Mouse (Mus musculus) large intestine, adult 2 months (tissue): ENCODE results near the gene Mtf1. TPM values are rescaled to one million over a fixed set of nuclear protein-coding genes. Genes with fewer than 3 reads are reported as not detected.
A peak's percentile ranks its signal among the peaks of the same experiment; 100 is the strongest.

Source experiments
- DNase-seq: peaks from one replicate; pipeline ENCODE4 v3.0.0-alpha.2; 2012; ENCODE audit warnings: low read depth, low spot score
- WGBS: fragments of 180-500 bp; shearing (Covaris S2); methylation state at CpG from one replicate; pipeline ENCODE4 v1.1.7; 2018; 5-methylcytosine and 5-hydroxymethylcytosine counted together
- polyA plus RNA-seq: library from polyadenylated mRNA; depleted of rRNA; stranded (reverse); fragments of >200 nt; gene quantifications from 2 replicates; pipeline ENCODE4 v1.2.3, GENCODE M21; 2012; rRNA removed

The Mtf1 gene
- polyA plus RNA-seq, result 8.9 and 15.4 TPM in 2 replicates

DNA sequence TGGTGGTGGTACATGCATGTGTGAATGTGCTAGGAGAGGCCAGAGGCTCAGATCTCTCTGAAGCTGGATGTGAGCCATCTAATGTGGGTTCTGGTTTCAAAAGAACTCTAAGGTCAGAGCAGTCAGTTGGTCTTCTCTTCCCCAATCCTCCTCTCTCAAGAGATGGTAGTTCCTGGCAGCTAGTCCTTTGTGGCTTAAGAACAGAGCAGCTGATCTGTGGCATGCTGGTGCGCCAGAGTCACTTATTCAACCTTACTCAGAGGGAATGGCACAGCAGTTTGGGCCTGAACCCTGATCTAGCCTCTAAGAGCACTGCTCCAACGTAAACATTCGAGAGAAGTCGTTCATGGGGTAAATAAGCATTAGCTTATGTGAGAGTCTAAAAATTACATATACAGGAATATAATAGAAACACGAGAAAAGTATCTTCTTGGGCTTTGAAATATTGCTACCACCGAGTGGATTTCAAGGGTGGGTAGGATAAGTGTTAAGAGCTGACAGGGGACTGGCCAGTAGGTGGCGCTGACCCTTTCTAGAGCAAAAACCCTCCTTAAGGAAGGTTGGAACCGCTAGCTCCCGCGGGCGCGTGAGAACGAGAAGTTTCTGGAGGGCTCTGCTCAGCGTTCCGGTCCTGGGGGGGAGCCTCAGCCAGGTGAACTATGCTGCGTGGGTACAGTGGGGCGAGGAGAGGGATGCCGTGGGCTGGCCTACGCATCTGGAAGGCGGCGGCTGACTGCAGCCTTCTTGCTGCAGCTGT is at the start of gene Mtf1:
Mtf1 (plus strand) TSS at position 553 of the 757 bp plus-strand sequence.
- WGBS, result 3% methylated on average over 21 of the region's 21 CpGs
- peak; percentile 64 for DNase-seq

DNA sequence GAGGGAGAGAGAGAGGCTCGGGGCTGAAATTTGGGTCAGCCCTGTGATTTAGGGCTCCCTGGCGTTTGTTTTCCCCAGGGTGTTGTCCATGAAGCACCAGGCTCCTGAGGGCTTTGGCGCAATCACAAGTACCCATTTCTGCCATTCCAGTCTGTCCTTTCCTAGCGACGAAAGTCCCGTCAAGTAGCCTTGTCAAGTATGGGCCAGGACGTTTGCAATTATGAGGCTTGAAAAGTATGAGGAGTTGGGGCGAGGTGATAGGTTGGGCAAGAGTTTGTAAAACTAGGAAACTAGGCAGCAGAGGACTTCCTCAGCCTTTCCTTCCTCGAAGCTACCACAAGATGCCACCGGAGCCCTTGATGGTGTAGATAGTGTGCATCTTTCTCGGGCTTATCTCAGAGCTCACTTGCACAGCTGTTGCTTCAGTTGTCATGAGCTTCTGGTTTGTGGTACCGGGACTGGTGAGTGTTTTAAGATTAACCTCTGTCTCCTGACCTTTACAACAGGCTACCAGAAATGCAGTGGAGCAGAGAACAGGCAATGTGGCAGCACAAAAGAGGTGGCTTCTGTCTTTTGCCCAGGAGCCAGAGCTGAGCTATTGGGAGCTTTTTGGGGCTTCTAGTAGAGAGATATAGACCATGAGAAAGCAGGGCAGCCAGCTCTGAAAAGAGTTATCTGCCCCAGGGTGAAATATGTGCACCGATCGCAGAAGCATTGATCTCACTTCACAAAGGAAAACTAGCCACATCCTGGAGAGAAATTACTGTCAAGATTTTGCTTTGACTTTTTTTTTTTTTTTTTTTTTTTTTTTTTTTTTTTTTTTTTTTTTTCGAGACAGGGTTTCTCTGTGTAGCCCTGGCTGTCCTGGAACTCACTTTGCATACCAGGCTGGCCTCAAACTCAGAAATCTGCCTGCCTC is 49.4 kb upstream of the Mtf1 start:
- WGBS, result 18% methylated on average over 15 of the region's 15 CpGs
- no peak for DNase-seq

DNA sequence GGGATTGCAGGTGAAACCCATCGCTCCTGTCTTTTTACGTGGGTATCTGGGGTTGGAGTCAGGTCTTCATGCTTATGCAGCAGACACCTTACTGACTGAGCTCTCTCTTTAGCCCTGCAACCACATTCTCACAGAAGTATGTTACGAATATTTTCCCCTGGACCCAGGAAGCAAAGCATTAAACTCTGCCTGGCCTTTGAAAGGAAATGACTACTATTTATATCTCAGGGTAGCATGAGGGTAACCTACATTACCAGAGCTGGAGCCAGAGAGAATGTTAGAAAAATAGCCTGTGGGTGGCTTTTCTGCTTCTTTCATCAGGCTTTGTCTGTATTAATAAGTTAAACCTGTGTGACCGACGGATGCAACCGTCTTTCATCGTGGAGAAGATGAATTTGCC is 46.4 kb upstream of the Mtf1 start:
- WGBS, result 35% methylated on average over 7 of the region's 7 CpGs
- no peak for DNase-seq

DNA sequence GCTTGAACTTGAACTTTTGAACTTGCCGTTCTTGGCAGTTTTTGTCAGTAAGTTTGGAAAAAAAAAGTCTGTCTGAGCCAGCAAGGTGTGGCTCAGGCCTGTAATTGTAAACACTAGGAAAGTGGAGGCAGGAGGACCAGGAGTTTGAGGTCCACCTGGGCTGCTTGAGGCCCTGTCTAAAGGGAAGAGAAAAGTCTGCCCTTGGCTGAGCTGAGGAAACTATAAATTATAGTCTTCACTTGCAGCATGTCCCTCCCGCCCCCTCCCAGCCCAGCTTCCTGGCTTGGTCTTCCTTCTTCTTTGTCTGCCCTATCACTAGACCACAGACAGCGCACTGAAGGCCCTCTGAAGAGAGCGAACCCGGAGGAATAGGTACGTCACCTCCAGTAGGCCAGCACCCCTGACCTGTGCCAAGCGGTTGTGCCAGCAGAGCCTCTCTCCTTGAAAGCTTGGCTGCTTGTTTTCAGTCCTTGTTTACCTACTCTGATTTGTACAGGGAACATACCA is 42.5 kb upstream of the Mtf1 start:
- no peak for DNase-seq
- 22% methylated on average over 7 of the region's 7 CpGs for WGBS

DNA sequence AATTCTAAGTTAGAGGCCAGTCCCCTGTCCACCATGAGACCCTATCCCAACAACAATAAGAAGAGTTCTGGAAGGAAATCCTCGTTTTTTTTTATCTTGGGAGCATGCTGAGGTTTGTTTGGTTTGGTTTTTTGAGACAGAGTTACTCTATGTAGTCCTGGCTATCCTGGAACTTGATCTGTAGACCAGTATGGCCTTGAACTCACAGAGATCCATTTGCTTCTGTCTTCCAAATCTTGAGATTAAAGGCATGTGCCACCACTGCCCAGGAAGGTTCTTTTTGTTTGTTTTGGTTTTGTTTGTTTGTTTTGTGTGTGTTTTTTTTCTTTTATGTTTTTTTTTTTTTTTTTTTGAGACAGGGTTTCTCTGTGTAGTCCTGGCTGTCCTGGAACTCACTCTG is 40.7 kb upstream of the Mtf1 start:
- WGBS, result 32% methylated on average over 1 of the region's 1 CpGs
- DNase-seq, result no peak

DNA sequence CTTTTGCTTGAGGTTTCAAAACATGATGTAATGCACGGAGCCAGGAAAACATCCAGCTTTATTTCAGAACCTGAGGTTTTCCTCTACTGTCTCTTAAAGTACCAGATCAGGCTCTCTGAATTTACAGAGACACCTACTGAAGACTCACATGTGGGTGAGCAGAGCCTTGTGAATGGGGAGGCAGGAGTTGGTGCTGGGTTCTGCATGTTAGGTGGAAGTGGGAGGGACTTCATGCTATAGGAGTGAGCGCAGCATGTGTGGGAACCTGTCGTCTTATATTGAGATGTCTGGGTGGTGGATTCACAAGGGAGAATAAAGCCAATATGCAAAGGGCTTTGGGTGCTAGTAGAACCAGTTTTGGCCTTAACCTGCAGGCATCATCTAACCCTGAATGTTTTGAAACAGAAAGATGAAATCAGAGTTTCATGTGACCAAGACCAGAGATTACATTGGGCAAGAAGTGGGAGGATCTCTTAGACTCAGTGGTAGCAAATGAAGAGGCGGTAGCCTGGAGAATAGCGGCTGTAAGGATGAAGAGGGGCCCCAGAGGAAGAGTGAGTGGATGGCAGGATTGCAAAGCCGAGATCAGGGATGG is 38.9 kb upstream of the Mtf1 start:
- WGBS, result 84% methylated on average over 6 of the region's 6 CpGs
- DNase-seq, result no peak

DNA sequence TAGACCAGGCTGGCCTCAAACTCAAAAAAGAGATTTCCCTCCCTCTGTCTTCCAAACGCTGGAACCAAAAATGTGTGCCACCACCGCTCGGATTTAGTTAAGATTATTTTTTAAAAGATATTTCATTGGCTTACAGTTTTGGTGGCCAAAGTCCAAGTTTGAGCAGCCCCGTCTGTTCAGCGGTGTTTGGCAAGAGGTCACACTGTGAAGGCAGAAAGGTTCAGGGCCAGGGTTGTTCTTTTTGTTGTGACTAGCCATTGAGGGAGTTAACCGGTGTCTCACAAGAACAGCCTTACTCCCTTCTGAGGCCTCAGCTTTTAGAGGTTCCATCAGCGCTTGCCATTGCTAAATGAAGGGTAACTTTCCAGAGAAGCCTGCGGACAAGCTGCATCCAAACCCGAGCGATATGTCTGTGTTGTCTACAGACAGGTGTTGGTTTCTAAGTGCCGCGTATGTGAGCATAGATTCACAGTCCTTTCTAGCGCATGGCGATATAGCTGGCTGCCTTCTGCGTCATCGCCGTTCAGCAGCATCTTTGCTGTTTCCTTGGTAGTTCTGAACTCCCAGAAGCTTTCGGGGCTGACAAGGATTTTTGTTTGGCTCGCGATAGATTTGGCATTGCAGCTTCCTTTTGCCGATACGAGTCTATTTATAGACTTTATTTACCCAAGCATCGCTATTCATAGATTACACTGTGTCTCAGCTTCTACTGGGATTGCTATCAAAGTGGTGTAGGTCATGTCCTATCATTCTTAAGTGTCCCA is 35.9 kb upstream of the Mtf1 start:
- WGBS, result 55% methylated on average over 23 of the region's 23 CpGs
- no peak for DNase-seq

DNA sequence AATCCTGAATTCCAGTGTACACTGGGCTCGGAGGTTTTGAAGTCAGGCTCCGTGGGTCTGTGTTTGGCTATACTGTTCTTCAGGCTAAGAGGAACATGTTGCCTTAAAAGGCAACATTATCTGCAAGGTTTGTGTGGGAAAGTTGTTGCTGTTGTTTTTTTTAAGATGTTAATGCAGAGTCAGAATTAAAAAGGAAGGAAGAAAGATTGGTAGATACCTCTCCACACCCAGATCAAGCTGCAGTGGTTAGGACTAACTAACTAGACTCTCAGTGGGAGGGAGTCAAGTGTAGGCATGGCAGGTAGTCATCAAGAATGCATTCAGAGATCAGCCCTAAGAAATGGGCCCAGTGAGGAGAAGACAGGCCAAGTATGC is 35.4 kb upstream of the Mtf1 start:
- no peak for DNase-seq
- WGBS, result 63% methylated on average over 2 of the region's 2 CpGs

DNA sequence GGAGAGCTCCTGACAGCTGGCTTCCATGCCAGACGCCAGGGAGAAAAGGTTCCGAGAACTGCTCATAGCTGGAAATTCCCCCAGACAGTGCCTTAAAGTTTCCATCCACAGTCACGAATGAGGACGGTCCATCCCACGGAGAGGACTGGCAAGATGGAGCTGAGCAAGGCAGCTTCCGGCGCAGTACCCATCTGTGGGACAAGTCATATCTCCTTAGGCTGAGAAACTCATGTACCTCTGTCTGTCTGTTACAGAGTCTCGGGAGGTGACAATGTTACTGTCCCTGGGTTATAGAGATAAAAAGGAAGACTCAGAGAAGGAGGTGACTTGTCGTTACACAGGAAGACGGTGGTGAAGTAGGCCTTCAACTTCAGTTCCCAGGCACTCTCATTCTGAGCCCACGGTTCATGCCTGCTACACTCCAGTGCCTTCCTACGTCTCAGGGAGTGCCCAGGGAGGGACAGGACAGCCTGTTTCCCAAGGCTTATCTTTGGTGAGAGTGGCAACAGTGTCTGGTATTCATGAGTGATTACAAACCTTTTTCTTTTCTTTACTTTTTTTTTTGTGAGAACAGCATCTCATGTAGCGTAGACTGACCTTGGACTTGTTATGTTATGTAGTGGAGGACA is 32.8 kb upstream of the Mtf1 start:
- no peak for DNase-seq
- 85% methylated on average over 13 of the region's 13 CpGs for WGBS

DNA sequence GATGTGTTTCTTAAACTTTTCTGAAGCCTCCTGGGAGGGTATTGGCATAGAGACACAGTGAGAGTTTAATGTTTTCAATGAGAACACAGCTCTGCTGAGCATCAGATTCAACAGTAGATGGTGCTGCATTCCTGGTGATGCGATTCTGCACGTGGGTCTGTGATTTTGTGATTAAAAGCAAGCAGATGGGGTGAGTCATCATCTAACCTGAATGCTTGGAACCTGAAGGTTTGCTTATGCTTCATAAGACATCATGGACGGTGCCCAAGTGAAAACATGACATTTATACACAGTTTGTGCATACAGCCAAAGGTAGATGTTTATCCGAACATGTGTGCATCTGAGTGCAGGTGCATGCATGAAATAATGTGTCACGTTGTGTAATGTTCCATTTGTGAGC is 31.3 kb upstream of the Mtf1 start:
- WGBS, result 53% methylated on average over 5 of the region's 5 CpGs
- no peak for DNase-seq

DNA sequence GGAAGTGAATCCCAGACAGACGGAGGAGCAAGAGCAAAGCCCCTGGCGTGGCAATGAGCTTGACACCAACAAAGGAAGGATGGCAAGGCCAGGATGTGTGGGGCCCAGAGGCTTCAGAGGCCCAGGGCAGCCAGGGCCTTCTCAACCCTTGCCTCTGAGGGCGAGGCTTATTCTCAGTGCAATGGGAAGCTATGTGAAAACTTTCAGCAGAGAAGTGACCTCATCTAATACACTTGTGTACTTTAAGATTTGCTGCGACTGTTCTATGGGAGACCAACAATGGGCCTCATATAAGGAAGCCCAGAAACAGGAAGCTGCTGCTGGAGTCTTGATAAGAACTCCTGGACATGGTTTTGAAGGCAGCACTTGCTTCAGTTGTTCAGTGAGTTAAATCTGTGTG is 29.8 kb upstream of the Mtf1 start:
- WGBS, result 24% methylated on average over 4 of the region's 4 CpGs
- DNase-seq, result no peak

DNA sequence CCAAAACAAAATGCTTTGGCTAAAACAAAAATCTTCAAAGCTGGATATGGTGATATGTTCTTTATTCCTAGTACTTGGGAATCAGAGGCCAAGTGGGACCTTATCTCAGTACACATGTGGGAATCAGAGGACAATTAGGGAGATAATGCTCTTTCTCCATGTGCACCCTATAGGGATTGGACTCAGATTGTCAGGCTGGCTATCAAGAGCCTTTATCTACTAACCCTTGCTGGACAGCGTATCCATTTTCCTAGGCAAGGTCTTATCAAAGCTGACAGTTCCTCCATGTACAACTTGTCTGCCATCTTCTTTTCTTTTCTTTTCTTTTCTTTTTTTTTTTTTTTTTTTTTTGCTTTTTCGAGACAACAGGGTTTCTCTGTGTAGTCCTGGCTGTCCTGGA is 28.5 kb upstream of the Mtf1 start:
- no peak for DNase-seq
- WGBS, result 86% methylated on average over 2 of the region's 2 CpGs

DNA sequence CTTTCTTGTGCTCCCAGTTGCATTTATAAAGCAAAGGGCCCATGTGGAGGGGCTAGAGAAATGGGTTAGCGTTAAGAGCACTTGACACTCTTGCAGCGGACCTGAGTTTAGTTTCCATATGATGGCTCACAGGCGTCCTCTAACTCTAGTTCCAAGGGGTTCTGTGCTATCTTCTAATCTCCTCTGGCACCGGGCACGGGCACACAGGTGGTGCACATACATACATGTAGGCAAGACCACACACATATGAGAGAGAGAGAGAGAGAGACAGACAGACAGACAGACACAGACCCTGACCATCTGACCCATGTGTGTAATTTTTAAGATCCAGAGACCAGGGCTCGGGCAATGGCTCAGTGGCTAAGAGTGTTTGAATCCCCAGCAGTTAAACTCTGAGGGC is 27.9 kb upstream of the Mtf1 start:
- DNase-seq, result no peak
- WGBS, result 92% methylated on average over 6 of the region's 6 CpGs

DNA sequence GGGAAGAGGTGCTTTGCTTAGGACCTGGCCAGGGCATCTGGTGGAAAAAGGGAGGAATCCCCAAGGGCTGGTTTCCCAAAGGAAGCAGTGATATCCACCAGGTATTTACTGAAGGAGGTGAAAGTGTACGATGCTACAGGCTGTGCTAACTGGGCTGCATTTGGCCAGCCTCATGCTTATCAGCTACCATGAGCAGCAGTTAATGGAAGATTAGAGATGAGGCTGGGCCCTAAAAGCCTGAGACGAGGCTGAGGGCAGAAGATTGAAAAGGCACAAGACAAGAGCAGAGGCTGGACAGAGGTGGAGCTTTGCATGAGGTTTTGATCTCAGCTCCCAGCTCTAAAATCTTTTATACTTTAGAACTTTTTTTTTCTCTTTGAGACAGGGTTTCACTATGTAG is 27.5 kb upstream of the Mtf1 start:
- 49% methylated on average over 2 of the region's 2 CpGs for WGBS
- no peak for DNase-seq

DNA sequence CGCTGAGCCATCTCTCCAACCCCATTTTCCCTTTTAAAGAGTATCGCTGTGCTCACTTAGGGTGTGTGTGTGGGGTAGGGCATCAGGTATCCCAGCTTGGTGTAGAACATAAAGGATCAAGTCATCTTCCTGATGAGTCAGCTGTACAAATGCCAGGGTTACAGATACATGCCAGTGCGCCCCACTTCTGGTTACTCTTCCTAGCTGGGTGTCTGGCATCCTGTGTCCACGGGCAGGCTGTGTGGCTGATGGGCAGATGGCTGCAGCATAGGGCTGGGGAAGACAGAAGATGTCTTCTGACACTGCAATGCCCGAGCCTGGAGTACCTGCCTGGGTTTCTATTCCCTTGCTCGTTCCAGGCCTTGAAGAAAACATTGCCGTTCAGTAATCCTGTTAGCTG is 20.5 kb upstream of the Mtf1 start:
- no peak for DNase-seq
- 92% methylated on average over 7 of the region's 7 CpGs for WGBS

DNA sequence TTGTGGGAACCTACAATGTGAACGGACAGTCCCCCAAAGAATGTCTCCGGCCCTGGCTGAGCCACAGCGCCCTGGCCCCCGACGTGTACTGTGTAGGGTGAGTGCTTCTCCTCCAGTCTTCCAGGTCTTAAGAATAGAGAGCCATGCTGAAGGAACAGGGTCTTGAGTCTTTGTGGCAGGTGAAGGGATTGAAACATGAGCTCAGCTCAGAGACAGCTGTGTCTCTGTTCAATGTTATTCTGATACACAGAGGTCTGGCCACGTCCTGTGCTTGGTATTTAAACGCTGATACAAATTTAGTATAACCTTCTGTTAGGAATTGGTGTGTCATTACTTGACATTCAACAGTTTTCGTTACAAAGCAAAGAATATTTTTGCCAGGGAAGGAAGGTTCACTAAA is 19.5 kb upstream of the Mtf1 start:
- 91% methylated on average over 8 of the region's 8 CpGs for WGBS
- no peak for DNase-seq

DNA sequence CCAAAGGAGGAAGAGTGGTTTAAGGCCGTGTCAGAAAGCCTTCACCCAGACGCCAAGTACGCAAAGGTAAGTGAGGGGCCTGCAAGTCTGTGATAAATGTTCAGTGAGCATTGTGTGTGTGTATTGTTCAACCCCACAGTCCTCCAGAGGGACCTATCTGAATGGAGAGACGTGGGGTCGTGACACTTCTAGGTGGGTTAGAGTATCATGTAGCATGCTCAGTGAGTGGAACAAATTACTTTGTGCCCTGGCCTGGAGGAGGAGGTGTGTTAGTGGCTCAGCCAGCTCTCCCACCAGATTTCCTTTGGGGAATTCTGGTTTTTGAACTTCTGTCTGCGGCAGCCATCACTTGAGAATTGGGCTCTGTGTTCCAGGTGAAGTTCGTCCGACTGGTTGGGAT is 18.0 kb upstream of the Mtf1 start:
- DNase-seq, result no peak
- 91% methylated on average over 8 of the region's 8 CpGs for WGBS

DNA sequence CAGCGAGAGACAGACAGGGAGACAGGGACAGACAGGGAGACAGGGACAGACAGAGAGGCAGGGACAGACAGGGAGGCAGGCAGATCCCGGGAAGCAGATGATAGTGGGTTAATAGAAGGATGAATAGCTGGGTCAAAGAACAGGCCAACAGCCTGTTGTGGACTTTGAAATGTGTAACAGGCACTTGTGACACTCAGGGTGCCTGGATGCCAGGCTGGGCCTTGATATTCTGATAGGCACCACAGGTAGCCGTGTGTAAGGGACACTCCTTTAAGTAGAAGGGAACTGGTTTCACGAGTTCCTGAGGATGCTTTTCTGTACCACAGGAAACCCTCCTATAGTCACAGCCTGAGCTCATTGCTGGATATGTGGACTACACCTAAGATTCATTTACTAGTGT is 11.9 kb upstream of the Mtf1 start:
- no peak for DNase-seq
- WGBS, result 62% methylated on average over 4 of the region's 4 CpGs

DNA sequence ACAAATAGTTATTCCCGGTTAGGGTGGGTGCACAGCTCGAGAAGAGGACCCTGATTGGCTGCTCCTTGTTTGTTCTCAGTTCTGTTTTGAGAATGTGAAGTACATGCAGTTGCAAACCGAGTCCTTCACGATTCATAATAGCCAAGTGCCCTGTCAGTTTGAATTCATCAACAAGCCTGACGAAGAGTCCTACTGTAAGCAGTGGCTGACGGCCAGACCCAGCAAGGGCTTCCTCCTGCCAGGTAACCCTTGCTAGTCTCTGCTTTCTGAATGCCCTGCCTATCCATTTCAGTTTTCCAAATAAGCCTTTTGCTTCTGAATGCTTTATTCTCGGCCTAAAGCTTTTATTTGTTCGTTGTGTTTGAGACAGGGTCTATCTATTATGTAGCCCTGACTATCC is 9.8 kb upstream of the Mtf1 start:
- no peak for DNase-seq
- WGBS, result 89% methylated on average over 8 of the region's 8 CpGs
